Mouse (Mus musculus) spleen, adult 2 months (tissue): ENCODE data around the gene Mettl2.

Experiments used
- CTCF ChIP-seq: fragments of 200-500 bp; IDR thresholded peaks from 2 replicates; pipeline ENCODE4 v1.5.1; 2011; ENCODE audit warnings: mild to moderate bottlenecking, inconsistent platforms; ENCODE audit not compliant: insufficient read depth, insufficient read length, insufficient replicate concordance; ENCODE audit errors: extremely low read depth
- POLR2A ChIP-seq: fragments of 200-500 bp; IDR thresholded peaks from 2 replicates; pipeline ENCODE4 v1.6.1; 2011; ENCODE audit warnings: low read depth, low read length, inconsistent platforms

- TF ChIP-seq POLR2A = no peak
- TF ChIP-seq CTCF = no peak
These were observed 23.1 kb downstream of the Mettl2 start for GRCm38 (mm10) chr11:105149353-105149752.
